Mouse (Mus musculus) subcutaneous adipose tissue, adult 2 months (tissue): ENCODE measurements around the gene Drd3. TPM values are rescaled to one million over a fixed set of nuclear protein-coding genes. Genes with fewer than 3 reads are reported as not detected.

Experiments
- polyA plus RNA-seq: library from polyadenylated mRNA; depleted of rRNA; stranded (reverse); fragments of >200 nt; gene quantifications from 2 replicates; pipeline ENCODE4 v1.2.3, GENCODE M21; 2012; ENCODE audit warnings: low replicate concordance; rRNA removed

Drd3 gene
- polyA plus RNA-seq, result 0.10 TPM in 1 of 2 replicates, not detected in the other

DNA sequence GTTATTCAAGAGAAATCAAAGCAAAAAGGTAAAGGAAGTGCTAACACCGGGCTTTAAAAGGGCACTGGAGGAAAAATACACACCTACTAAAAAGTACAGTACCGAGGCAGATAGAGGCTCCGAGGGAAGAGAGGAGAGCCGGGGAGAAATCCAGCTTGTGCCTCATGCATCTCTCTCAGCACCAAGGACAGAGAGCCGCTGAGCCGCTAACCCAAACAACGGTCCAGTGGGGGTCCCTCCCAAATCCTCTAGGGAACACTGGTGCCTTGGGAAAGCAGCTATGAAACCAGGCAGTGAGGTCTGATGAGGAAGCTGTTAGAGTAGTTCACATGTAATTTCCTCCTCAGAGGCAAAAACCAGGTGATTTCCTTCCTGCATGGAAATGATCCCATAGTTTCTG, at the start of gene Drd3:
TSS of gene Drd3 (plus strand) at position 276 of the 400 bp plus-strand sequence.

Other genes with a start within 250 kb of the Drd3 start
- gene Tigit, start 89.9 kb upstream of the Drd3 start, polyA plus RNA-seq, result 0.21 and 1.4 TPM in 2 replicates
- 1.4 and 12.2 TPM in 2 replicates for gene Ccdc191, start 135.8 kb downstream of the Drd3 start, polyA plus RNA-seq
- 11.1 and 39.3 TPM in 2 replicates for gene Qtrt2, start 172.8 kb downstream of the Drd3 start, polyA plus RNA-seq
- 0.32 and 1.1 TPM in 2 replicates for gene Zdhhc23, start 225.8 kb downstream of the Drd3 start, polyA plus RNA-seq